Mouse (Mus musculus) A20 (cell line): Measurements from ENCODE around the gene Luzp1.

Experiments
- DNase-seq: peaks from one replicate; pipeline ENCODE4 v3.0.0-alpha.2; 2011; ENCODE audit warnings: low read depth, low spot score

Luzp1 gene

DNA sequence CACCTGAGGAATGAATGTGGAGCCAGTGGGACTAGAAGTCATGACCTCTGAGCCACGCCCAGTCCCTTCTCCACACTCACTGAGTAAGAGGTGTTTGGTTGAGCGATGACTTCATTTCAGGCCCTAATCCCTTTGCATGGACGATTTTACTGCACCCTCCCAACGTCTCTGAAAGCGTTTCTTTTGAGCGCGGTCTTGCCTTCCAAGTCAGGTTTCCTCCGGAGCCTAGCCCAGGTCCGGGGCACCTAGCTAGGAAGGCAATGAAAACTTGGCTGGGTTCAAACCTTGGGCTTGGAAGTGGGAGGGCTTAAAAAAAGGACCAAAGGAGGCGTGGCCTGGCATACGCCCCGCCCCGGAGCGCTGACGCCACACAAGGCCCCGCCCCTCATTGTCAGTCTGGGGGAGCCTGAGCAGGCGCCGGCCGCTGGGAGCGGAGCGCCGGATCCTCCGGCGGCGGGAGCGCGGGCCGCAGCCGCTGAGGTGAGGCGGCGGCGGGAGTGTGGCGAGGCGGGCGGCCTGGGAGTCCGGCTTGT, at the start of gene Luzp1:
TSS of gene Luzp1 (plus strand) at position 391 of the 533 bp plus-strand sequence.
- peak; percentile 84 for DNase-seq

- DNase-seq, result no peak
Measured at GRCm38 (mm10) chr4:136423224-136423623, 46.3 kb upstream of the Luzp1 start, which contains the start of gene Htr1d. Htr1d (plus strand) TSS chr4:136423524.

GRCm38 (mm10) chr4:136424120-136424999, 45.2 kb upstream of the Luzp1 start:
- no peak for DNase-seq

DNA sequence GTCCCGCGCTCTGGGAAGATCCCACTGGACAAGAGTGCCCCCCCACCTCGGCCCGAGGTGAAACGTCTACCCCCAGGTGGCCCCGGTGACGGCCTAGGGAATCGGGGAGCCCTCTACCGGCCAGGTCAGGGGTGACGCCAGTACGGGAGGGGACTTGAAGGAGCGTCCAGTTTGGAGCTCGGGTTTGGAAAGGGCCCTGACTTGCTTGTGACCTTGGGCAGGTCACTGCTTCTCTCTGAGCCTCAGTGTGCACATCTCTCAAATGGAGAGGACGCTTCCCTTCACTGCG, 44.6 kb upstream of the Luzp1 start:
- DNase-seq, result no peak

DNA sequence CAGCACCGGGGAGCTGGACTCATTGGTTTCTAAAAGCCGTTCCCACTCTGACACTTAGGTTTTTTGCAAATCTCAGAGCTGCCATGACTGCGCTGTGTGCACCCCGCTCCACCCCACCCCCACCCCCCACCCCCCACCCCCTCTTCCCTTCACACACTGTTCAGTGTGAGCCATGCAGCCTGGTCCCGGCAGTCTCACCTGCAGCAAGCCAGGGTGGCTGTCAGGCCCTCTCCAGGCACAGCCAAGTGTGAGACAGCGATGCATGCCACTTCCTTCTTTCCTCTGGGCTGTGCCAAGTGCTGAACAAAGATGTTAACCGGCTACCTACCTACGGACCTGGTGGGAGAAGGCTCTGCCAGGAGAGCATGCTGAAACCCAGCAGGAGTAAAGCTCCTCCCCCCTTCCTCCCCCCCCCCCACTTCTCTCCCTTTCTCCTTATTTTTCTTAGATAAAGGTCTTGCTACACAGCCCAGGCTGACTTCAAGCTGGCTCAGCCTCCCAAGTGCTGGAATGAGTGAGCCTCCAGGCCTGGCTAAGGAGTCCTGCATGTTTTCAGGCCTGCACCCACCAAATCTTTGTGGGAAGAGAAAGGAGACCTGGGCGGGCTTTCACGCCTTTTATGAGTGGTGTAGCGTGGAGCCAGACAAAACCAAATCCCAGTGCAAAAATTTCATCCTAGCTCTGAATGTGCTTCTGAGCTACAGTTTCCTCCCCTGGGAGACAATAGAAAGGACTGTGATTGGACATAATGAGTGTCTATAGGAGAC, 38.8 kb upstream of the Luzp1 start:
- DNase-seq, result no peak

GRCm38 (mm10) chr4:136431376-136431693, 38.2 kb upstream of the Luzp1 start:
- peak; percentile 69 for DNase-seq

DNA sequence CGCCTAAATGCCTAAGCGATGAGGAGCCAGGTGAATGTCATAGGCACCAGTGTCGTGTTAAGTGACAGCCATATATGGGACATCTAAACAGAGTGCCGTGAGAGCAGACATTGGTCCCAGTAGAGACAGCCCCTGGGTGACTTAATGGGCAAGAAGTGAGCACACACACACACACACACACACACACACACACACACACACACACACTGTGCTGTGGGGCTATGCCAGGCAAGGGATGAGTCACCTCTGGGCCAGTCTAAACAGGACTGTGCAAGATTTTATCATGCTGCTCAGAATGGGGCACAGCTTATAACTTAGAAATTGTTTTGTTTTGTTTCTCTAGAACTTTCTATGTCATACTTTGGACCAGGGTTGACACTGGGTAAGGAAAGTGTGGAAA, 35.5 kb upstream of the Luzp1 start:
- DNase-seq, result no peak

- no peak for DNase-seq
Measured at GRCm38 (mm10) chr4:136439106-136439505, 30.5 kb upstream of the Luzp1 start.

- no peak for DNase-seq
Measured at GRCm38 (mm10) chr4:136441354-136442043, 28.1 kb upstream of the Luzp1 start.

- no peak for DNase-seq
Measured at GRCm38 (mm10) chr4:136444561-136444960, 25.0 kb upstream of the Luzp1 start.

DNA sequence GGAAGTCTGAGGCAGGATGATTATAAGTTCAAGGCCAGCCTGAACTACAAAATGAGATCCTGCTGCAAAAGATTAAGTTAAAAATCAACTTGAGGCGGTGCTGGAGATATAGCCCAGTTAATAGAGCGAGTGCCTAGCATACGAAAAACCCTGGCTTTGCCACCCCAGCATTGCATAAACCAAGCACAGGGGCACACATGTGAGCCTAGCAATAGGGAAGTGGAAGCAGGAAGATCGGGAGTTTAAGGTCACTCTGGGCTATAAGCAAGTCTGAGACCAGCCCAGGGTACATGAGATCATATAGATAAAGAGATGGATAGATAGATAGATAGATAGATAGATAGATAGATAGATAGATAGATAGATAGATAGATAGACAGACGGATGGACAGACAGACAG, 19.8 kb upstream of the Luzp1 start:
- DNase-seq, result no peak

GRCm38 (mm10) chr4:136450271-136450670, 19.3 kb upstream of the Luzp1 start:
- no peak for DNase-seq

DNA sequence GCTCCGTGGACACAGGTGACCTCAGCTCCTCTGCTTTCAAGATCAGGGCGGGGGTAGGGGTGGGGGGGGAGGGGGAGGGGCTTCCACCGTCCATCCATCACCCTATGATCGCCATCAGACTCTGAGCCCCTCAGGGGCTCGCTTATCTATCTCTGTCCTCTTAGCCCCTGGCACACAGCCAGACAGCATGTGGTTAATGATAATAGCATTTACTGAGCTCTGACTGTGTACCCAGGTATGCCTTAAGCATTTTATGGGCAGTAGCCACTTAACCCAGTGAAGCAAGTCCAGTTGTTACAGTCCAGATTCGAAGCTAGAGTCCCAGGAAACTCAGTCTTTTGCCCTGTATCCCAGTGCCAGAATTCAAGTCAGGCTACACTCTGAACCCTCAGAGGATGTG, 18.0 kb upstream of the Luzp1 start:
- no peak for DNase-seq

DNA sequence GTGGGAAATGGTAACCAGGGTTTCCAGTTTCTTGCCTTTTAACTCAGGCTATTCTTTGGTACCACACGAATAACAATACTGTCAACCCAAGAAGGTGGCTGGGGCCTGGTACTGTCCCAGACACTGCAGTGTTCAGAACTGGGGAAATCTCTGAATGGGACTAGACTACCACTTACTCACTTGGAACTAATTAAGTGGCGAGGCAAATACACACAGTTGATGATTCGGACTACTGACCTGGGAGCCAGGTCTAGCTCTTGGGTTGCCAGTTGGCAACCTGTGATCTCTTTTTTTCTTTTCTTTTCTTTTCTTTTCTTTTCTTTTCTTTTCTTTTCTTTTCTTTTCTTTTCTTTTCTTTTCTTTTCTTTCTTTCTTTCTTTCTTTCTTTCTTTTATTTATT, 17.3 kb upstream of the Luzp1 start:
- DNase-seq, result no peak

DNA sequence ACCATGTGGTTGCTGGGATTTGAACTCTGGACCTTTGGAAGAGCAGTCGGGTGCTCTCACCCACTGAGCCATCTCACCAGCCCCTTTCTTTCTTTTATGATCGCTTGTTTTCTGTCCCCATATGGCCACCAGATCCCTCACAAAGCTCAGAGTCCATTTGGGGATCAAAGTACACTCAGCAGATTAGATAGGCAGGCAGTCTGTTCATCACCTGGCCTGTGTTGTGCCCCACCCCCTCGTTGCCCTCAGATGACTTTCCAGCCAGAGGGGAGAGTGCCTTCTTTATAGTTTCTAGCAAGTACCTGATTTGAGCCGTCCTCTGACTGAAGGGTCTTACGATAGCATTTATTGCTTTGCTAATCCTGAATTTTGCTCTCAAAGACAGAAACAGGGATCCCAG, 16.8 kb upstream of the Luzp1 start:
- DNase-seq, result no peak

DNA sequence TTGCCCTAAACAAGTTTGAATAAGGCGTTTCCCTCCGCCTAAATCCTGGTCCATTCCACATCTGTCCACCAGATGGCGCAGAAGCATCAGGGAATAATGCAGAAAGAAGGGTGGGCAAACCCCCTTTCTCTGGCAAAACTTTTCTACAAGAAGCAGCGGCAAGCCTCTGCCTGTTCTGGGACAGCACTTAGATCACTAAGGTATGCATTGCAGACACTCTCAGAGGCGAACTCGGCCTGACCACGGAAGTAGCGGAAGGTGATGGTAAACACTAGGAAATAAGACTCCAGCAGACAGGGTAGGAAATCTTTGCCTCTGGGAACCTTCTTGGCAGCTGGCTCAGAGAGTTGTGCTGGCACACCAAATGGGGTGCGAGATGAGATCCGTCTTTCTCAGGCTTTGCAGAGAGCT, 14.7 kb upstream of the Luzp1 start:
- DNase-seq, result peak; percentile 48

GRCm38 (mm10) chr4:136456516-136457218, 12.9 kb upstream of the Luzp1 start:
- DNase-seq, result no peak

- DNase-seq, result no peak
Measured at GRCm38 (mm10) chr4:136458276-136458675, 11.3 kb upstream of the Luzp1 start.

DNA sequence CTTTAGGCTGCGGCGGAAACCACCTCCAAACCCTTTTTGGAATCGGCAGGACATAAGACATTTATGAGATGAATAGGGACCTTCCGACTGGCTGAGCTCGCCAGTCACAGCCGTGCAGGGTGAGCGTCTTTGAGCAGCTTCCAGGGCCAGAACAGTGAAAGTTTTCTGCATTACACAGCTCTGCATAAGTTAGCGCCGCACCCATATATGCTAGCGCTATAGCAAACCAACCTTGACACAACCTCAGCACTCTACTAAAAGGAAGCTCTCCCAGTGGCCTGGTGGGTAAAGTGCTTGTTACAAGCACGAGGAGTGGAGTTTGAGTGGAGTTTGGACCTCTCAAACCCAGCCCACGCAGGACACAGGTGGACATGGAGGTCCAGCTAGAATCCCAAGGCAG, 10.4 kb upstream of the Luzp1 start:
- no peak for DNase-seq

DNA sequence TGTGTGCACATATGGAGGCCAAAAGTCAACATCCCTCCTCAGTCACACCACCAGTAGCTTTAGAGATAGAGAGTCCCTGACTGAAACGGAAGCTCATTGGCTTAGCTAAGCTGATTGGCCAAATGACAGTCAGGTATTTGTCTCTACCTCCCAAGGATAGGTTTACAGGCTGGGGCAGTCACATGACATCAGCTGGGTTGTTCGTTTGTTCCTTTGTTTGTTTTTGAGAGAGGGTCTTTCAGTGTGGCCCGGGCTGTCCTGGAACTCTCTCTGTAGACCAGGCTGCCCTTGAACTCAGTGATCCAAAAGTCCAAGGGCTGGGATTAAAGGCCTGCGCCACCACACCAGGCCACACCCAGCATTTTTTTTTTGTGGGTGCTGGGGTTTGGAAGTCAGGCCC, 8.4 kb upstream of the Luzp1 start:
- no peak for DNase-seq

DNA sequence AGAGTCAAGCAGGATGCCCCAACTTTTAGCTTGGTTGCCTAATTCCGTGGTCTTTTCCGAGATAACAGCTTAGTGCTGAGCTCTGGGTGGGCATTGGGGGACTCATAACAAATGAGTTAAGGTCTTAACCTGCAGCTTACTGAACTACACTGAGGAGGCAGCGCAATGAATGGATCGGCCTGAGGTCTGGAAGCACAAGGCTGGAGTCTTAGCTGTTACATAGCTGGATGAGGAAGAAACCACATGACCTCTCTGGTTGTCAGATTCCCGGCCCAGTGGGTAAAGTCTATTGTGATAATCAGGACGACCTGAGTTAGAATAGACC, 7.8 kb upstream of the Luzp1 start:
- no peak for DNase-seq
